Mouse (Mus musculus) monocyte, adult 2 months (primary cell): ENCODE data around the gene Lamc2.

ENCODE experiments used
- DNase-seq, 2 experiments: peaks; one replicate each; pipeline ENCODE4 v3.0.0; 2022; ENCODE audit warnings: low spot score in 2 of 2, low read depth in 1 of 2

Gene Lamc2

DNA sequence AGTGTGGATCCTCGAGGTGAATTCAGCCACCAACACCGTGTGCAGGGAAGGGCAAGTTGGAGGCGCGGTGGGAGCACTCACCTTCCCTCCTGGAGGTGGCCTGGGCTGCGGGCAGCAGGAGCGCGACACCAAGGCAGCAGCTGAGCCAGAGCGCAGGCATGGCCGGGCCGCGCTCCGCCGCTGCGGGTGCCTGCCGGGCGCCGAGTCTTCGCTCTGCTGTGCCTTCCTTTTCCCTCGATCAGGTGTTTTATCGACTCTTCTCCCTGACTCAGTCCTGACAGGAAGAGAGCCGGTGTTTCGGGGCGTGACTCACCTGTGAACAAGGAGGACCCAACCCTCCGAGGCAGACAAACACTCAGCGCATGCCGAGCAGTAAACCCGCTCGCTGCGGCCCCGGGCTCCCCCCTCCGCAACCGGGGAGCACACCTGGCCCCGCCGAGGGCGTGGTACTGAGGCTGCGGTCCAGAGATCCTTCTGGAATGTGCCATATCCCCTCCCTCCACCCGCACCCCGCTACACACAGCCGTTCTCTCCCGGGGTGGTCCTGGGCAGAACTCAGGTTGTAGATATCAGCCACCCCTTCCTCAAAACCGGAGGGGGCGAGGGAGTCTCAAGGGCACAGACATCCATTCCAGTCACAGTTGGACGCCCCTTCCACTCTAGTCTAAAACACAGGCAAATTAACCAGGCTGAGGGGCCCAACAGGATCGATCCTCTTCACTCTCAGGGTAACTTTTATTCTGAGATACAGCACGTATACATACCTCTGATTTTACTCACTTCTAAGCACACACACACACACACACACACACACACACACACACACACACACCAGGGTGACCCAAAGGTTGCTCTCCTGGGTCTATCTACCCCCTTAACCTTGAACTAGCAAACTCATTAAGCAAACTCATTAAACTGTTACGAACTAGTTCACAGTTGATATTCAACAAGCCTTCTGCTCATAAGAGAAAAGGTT lies at the start of gene Lamc2:
Lamc2 (minus strand) TSS at position 620 of the 976 bp plus-strand sequence.
- no peak for DNase-seq

GRCm38 (mm10) chr1:153235576-153235975 lies 49.3 kb upstream of the Lamc2 start:
- DNase-seq = no peak

DNA sequence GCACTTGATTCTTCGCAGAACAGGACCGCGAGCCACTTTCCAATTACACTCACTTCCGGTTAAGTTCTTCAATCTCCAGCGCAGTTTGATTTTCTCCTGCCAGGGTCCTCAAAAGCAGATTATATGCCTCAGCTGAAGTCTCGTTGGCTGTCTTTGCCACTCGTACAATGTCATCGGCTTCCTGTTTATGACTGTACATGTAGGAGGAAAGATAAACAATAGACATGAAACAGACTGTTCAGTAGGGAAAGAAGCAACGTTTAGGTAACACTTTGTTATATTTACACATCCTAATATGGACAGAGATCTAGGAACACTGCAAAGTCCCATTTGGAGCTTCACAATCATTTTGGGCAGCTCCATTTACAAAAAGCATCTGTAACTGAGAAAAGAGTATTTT lies 45.4 kb upstream of the Lamc2 start:
- no peak for DNase-seq

DNA sequence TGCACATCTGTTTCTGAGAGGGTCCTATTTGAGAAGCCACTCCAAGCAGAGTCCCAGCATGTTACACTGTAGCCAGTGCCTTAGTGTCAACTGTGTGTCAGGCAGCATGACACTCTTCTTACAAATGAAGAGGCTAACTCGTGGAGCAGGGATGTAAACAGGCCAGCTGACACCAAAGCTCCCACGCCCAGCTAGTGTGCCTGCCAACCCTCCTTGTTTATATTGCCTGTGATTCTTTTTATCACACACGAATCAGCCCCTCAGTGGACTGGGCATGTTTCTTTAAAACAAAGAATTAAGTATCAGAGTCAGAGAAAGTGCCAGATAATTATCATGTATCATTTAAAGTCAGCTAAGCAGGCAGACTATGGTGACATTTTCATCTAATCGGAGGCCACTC lies 41.7 kb upstream of the Lamc2 start:
- no peak for DNase-seq

DNA sequence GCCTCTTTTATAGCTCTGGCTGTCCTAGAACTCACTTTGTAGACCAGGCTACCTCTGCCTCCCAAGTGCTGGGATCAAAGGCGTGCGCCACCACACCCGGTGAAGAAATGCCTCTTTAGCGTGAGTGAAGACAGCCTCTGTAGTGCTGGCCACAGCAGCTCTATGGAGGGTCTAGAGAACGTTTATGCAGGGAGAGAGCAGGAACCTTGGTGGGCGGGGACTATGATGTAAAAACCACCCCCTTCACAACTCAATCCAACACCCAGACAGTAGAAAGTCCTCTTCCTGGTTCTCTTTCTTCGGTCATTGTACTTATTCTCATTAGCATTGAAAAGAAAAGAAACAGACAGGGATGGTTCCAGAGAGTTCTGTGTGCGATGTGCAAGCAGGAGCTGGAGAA lies 40.8 kb upstream of the Lamc2 start:
- no peak for DNase-seq

DNA sequence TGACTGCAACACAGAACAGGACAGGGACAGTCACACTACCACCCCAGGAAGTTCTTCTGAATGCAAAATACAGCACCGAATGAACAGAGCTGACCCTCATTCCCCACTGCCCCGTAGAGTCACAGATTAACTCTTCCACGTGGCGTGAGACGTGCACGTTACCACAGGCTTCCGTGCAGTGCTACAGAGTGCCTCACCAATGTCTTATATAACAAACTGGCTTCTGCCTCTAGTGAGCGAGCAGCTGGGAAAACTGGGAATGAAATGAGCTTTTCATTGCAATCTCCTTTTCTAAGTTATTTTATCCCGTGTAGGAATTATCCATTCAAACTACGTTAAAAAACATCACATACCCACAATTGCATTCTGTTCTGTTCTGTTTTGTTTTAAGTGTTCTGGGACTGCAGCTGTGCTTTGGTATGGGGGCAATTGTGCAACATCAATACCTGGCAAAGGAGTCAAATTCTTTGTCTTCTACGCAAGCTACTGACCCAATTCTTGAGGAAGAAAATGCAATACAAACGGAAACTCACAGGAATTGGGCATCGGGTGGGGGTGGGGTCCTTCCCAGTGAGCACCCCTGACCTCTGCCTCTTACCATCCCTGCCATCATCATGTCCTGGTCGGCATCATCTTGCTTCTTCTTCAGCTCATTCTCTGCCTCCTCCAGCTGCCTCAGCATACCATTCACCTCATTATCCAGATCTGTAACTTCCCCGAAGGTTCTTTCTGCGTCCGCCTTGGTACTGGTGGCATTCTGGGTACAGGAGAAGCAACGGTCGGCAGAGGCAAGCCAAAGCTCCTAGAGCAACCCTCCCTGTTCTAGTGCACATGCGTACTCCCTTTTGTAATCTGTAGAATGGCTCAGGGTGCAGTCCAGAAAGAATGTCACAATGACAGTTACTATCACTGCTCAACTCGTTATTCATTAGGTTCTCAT lies 39.8 kb upstream of the Lamc2 start:
- DNase-seq = no peak

GRCm38 (mm10) chr1:153224331-153224730 lies 38.1 kb upstream of the Lamc2 start:
- no peak for DNase-seq

DNA sequence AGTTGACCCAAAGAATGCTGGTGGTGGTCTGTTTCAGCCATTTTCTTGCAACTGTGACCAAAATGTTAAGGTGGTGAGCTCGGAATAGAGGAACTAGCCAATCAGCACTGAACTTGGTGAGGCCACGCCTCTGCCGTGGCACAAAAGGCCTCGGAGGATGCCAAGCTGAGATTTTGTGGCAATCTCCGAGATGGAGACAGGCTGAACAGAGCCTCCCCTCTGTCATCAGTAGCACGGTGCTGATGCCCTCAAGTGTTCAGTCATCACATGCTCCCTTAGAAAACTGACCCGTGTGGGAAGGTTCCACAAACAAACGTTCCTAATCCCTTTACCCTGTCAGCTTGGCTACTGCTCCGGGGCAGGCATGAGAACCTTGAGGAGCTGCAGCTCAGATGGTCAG lies 33.1 kb upstream of the Lamc2 start:
- DNase-seq = no peak

- DNase-seq = no peak
Observed at GRCm38 (mm10) chr1:153216516-153216915, 30.3 kb upstream of the Lamc2 start.

GRCm38 (mm10) chr1:153215676-153216075 lies 29.4 kb upstream of the Lamc2 start:
- no peak for DNase-seq

DNA sequence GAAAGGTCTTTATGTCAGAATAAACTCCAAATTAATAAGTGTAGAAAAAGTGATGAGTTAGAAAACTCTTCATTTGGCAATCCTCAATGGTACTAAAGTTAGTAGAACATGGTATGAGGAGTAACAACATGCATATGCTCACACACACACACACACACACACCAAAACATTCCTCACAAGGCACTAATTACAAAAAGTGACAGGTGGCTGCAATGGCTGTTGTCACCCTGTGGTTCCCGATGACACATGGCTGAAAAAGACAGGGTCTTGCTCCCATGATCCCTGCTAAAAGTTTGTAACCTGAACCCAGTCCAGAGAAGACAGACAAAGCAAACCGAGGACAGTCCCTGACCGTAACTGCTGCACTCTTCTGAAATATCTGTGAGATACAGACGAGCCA lies 24.7 kb upstream of the Lamc2 start:
- DNase-seq = no peak

DNA sequence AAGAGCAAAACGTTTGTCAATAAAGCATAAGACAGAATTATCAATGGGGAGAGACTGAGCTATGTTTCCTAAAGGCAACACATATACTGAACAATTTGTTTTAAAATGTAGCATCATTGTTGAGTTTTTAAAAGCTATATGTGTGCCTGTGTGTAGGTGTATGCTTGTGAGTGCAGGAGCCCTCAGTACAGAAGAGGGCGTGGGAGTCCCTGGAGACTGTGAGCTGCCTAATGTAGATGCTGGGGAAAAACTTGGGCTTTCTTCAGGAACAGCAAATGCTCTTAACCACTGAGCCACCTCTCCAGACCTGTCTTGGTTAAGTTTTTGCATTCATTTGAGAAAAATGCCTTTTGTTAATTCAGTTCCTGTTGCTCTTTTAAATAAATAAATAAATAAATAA lies 24.0 kb upstream of the Lamc2 start:
- DNase-seq = no peak

DNA sequence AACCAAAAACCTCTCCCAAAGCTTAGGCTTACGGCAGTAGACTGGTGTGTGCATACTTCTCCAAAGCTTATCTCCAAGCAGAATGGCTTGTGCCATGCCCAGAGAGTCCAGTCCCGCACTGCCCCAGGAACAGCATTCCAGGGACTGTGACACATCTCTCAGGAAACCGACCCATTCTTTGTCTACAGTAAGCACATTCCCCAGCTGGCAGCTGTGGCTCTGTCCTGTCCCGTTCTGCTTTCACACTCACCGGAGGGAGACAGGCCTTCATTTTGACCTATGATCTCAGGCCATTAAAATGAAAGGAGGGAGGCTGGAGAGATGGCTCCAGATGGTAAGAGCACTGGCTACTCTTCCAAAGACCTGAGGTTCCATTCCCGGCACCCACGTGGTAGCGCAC lies 15.9 kb upstream of the Lamc2 start:
- no peak for DNase-seq

DNA sequence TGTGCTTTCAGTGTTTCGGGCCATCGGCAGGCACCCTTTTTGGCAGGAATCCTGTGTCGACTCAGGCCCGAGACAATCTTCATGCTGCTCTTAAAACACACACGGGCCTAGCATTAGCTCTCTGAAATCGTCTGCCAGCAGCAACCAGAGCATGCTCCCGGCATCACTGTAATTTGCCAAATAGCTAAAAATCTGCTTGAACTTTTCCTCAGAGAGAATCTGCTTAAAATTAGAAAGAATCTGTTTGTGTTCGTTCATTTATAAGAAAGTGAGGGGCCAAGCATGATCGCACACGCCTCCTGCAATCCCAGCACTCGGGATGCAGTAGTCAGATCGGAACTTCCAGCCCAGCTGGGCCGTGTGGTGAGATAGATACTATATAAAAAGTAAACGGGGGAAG lies 15.2 kb upstream of the Lamc2 start:
- DNase-seq = no peak

GRCm38 (mm10) chr1:153197316-153197850 lies 11.1 kb upstream of the Lamc2 start:
- no peak for DNase-seq

GRCm38 (mm10) chr1:153192945-153193344 lies 6.7 kb upstream of the Lamc2 start:
- DNase-seq = no peak

- no peak for DNase-seq
Observed at GRCm38 (mm10) chr1:153192379-153192778, 6.1 kb upstream of the Lamc2 start.

GRCm38 (mm10) chr1:153191943-153192329 lies 5.7 kb upstream of the Lamc2 start:
- no peak for DNase-seq

DNA sequence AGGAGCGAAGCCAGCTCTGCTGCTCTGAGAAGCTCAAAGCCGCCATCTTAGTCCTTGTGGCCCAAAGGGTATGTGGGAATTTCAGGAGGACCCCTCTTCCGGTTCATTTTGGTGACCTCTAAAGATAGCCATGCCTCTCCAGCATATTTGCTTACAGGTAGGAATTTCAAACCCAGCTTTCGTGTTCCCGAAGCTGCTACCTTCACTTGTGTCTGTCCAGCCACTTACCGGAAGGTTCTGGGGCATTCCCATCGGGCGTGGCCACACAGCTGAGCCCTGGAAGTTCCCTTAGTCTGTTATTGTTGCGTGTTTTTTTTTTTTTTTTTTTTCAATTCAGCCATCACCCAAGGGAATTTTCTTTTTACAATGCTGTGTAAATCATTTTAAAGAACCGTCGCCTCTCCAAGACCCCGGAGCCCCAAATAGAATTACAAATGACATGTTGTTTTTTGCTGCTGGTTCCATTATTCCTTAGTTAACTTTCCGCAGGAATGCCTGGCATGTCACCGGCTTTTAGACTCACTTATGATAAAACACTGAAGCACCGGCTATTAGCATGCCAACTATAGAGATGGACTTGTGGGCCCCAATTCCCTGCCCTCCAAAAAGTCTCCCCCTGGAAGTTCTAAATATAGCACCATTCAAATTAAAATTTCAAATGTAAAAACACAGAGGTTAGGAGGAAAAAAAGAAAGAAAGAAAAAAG lies 5.1 kb upstream of the Lamc2 start:
- DNase-seq = no peak

- no peak for DNase-seq
Observed at GRCm38 (mm10) chr1:153188081-153188480, 1.8 kb upstream of the Lamc2 start.
